Mouse (Mus musculus): ENCODE results near the gene Polr2e. TPM values are rescaled to one million over a fixed set of nuclear protein-coding genes. Genes with fewer than 3 reads are reported as not detected.

Gene Polr2e
- total and polyA plus RNA-seq, 3 experiments, result 105 to 194 (median 127) TPM

DNA sequence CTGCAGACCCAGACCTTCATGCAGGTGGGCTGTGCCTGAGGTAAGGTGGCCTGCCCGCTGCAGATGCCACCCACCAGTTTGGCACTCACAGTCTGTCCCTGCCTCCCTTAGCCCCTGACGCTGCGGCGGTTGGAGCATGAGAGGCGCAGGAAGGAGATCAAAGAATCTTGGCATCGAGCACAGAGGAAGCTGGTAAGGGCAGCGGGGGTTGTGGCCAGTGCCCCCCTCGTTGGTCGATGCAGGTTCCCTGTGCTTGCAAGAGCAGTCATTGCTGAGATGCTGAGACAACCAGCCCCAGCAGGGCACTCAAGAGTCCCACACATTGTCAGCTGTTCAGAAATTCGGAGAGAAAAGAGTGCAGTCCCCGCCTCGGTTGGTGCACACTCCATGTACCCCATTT lies 17.4 kb downstream of the Polr2e start:
- TF ChIP-seq USF1 (IDR thresholded peaks at IDR 0.05; ENCODE audit: low read depth, low read length), result no peak
- no peak for TF ChIP-seq ZMIZ1 (IDR thresholded peaks at IDR 0.05; ENCODE audit: low read depth, low read length)
- no peak for TF ChIP-seq POLR2A (IDR thresholded peaks at IDR 0.05; ENCODE audit: low read depth, low read length)
- TF ChIP-seq NELFE (IDR thresholded peaks at IDR 0.05; ENCODE audit: low read depth, low read length), result no peak
- TF ChIP-seq IRF4 (IDR thresholded peaks at IDR 0.05; ENCODE audit: low read depth, low read length), result no peak
- no peak for TF ChIP-seq E2F4 (IDR thresholded peaks at IDR 0.05; ENCODE audit: insufficient replicate concordance, low read depth, low read length)
- no peak for TF ChIP-seq PAX5 (IDR thresholded peaks at IDR 0.05; ENCODE audit: low read length)
- no peak for TF ChIP-seq TBP (conservative IDR thresholded peaks at IDR 0.05; ENCODE audit: low read depth, low read length)
- TF ChIP-seq MEF2A (IDR thresholded peaks at IDR 0.05; ENCODE audit: borderline replicate concordance, low read depth, low read length), result no peak
- no peak for TF ChIP-seq TCF12 (IDR thresholded peaks at IDR 0.05; ENCODE audit: low read depth, low read length)
- Histone ChIP-seq H3K4me2 (ENCODE audit: insufficient read depth, low read depth, poor library complexity, severe bottlenecking) (no peak overlapping the region), H3K4me1 (ENCODE audit: control insufficient read depth in 1 of 2, insufficient read depth in 2 of 2) (peaks cover 34 to 50% of the 10 kb centered on the region in 2 experiments), H3K4me3 (replicated peaks in 1 of 3; ENCODE audit: low read depth in 2 of 3, low read length in 2 of 3, poor library complexity in 1 of 3) (no peak overlapping the region), H3K9me3 (replicated peaks; ENCODE audit: low read length) (no peaks in the 10 kb centered on the region), H3K27me3 (replicated peaks) (no peaks in the 10 kb centered on the region), H3K79me2 (replicated peaks; ENCODE audit: control insufficient read depth, extremely low read depth, insufficient read depth, poor library complexity, severe bottlenecking) (peaks cover 4% of the 10 kb centered on the region), H3K36me3 (replicated peaks in 1 of 2; ENCODE audit: control insufficient read depth in 1 of 2, insufficient read depth in 1 of 2, low read length in 1 of 2) (peaks cover 45 to 75% of the 10 kb centered on the region in 2 experiments), H3K9ac (ENCODE audit: insufficient read depth, low read depth) (no peak overlapping the region), H3K27ac (ENCODE audit: insufficient read depth, low read depth) (no peak overlapping the region)
- dilution Hi-C loops (cut with MboI; ENCODE audit: extremely low pct_ligation_motif_present, extremely low pct_unique_long_range_greater_than_20kb, low sequenced_read_pairs), result no loop called here
- DNase-seq (ENCODE audit: extremely low read depth), result no peak
- in situ Hi-C loops (cut with MboI; ENCODE audit: low pct_ligation_motif_present, low pct_unique_long_range_greater_than_20kb, low sequenced_read_pairs), result no loop called here

DNA sequence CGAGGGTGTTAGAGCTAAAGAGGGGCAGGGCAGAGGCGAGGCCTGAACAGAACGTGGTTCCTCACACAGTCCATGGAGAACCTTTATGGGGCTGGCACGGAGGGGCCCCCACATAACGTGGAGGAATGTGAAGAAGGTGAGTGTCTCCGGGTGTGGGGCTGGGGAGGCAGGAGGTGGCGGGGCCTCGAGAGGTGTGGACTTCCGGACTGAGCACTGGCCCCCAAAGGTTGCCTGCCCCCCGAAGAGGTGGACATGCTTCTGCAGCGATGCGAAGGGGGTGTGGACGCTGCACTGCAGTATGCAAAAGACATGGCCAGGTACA lies 18.3 kb downstream of the Polr2e start:
- H3K79me2 ChIP-seq (replicated peaks; ENCODE audit: control insufficient read depth, extremely low read depth, insufficient read depth, poor library complexity, severe bottlenecking), result peaks cover 8% of the 10 kb centered on the region
- H3K9ac ChIP-seq (ENCODE audit: insufficient read depth, low read depth), result no peak overlapping the region
- in situ Hi-C loops (cut with MboI; ENCODE audit: low pct_ligation_motif_present, low pct_unique_long_range_greater_than_20kb, low sequenced_read_pairs), result no loop called here
- H3K27me3 ChIP-seq (replicated peaks), result no peaks in the 10 kb centered on the region
- H3K4me1 ChIP-seq (ENCODE audit: control insufficient read depth in 1 of 2, insufficient read depth in 2 of 2), result peaks cover 33 to 52% of the 10 kb centered on the region in 2 experiments
- dilution Hi-C loops (cut with MboI; ENCODE audit: extremely low pct_ligation_motif_present, extremely low pct_unique_long_range_greater_than_20kb, low sequenced_read_pairs), result no loop called here
- no peak for DNase-seq (ENCODE audit: extremely low read depth)
- no peaks in the 10 kb centered on the region for H3K9me3 ChIP-seq (replicated peaks; ENCODE audit: low read length)
- no peak overlapping the region for H3K27ac ChIP-seq (ENCODE audit: insufficient read depth, low read depth)
- H3K4me2 ChIP-seq (ENCODE audit: insufficient read depth, low read depth, poor library complexity, severe bottlenecking), result no peak overlapping the region
- H3K4me3 ChIP-seq (replicated peaks in 1 of 3; ENCODE audit: low read depth in 2 of 3, low read length in 2 of 3, poor library complexity in 1 of 3), result no peak overlapping the region
- peaks cover 36 to 66% of the 10 kb centered on the region in 2 experiments for H3K36me3 ChIP-seq (replicated peaks in 1 of 2; ENCODE audit: control insufficient read depth in 1 of 2, insufficient read depth in 1 of 2, low read length in 1 of 2)
- TF ChIP-seq TBP (conservative IDR thresholded peaks at IDR 0.05; ENCODE audit: low read depth, low read length), result no peak
- no peak for TF ChIP-seq EP300 (IDR thresholded peaks at IDR 0.05; ENCODE audit: low read length)
- no peak for TF ChIP-seq JUN (IDR thresholded peaks at IDR 0.05; ENCODE audit: insufficient read depth, low read depth, low read length)
- no peak for TF ChIP-seq ELF1 (IDR thresholded peaks at IDR 0.05; ENCODE audit: low read depth, low read length)
- no peak for TF ChIP-seq SMC3 (IDR thresholded peaks at IDR 0.05; ENCODE audit: low read depth, low read length)
- no peak for TF ChIP-seq USF2 (conservative IDR thresholded peaks at IDR 0.05; ENCODE audit: low read depth, low read length)
- no peak for TF ChIP-seq IRF4 (IDR thresholded peaks at IDR 0.05; ENCODE audit: low read depth, low read length)
- no peak for TF ChIP-seq GABPA (IDR thresholded peaks at IDR 0.05; ENCODE audit: insufficient replicate concordance, low read depth, low read length)
- no peak for TF ChIP-seq PAX5 (IDR thresholded peaks at IDR 0.05; ENCODE audit: low read length)
- TF ChIP-seq HCFC1 (IDR thresholded peaks at IDR 0.05; ENCODE audit: low read depth, low read length), result no peak
- TF ChIP-seq MAFK (IDR thresholded peaks at IDR 0.05; ENCODE audit: insufficient replicate concordance, low read length), result no peak
- no peak for TF ChIP-seq NRF1 (IDR thresholded peaks at IDR 0.05; ENCODE audit: low read depth, low read length)
- no peak for TF ChIP-seq CHD1 (IDR thresholded peaks at IDR 0.05; ENCODE audit: low read depth, low read length)
